Mouse (Mus musculus): Measurements from ENCODE around the gene Pink1.
A peak's percentile ranks its signal among the peaks of the same experiment; 100 is the strongest.

Gene Pink1

GRCm38 (mm10) chr4:138310311-138310910 lies 15.7 kb downstream of the Pink1 start:
- DNase-seq = no peak

- no peak for DNase-seq
These were observed 18.4 kb downstream of the Pink1 start for GRCm38 (mm10) chr4:138307739-138308138.

- DNase-seq = no peak
These were observed 19.1 kb downstream of the Pink1 start for GRCm38 (mm10) chr4:138307025-138307424.

- peak; percentile 95 for DNase-seq
These were observed 21.6 kb downstream of the Pink1 start, which contains the start of gene Ddost for GRCm38 (mm10) chr4:138304340-138305104. TSS of gene Ddost (plus strand) at chr4:138304730.

GRCm38 (mm10) chr4:138303742-138304141 lies 22.4 kb downstream of the Pink1 start:
- peak; percentile 22 for DNase-seq

GRCm38 (mm10) chr4:138303011-138303410 lies 23.1 kb downstream of the Pink1 start:
- DNase-seq = peak; percentile 2

- DNase-seq = no peak
These were observed 24.8 kb downstream of the Pink1 start for GRCm38 (mm10) chr4:138301271-138301780.

- no peak for DNase-seq
These were observed 32.1 kb downstream of the Pink1 start for GRCm38 (mm10) chr4:138293949-138294550.

- no peak for DNase-seq
These were observed 32.7 kb downstream of the Pink1 start for GRCm38 (mm10) chr4:138293261-138293948.

GRCm38 (mm10) chr4:138292028-138292427 lies 34.1 kb downstream of the Pink1 start:
- DNase-seq = no peak

- DNase-seq = no peak
These were observed 37.4 kb downstream of the Pink1 start for GRCm38 (mm10) chr4:138288691-138289090.

GRCm38 (mm10) chr4:138286411-138286810 lies 39.7 kb downstream of the Pink1 start:
- DNase-seq = peak; percentile 46

GRCm38 (mm10) chr4:138282834-138283233 lies 43.3 kb downstream of the Pink1 start:
- DNase-seq = peak; percentile 79

GRCm38 (mm10) chr4:138278346-138278745 lies 47.8 kb downstream of the Pink1 start:
- DNase-seq = no peak

- no peak for DNase-seq
These were observed 53.8 kb downstream of the Pink1 start for GRCm38 (mm10) chr4:138272011-138272997.

GRCm38 (mm10) chr4:138267869-138268268 lies 58.2 kb downstream of the Pink1 start:
- DNase-seq = no peak
